Mouse (Mus musculus) fibroblast of lung, adult 2 months (primary cell): Measurements from ENCODE around the gene Gm17087.
A peak's percentile ranks its signal among the peaks of the same experiment; 100 is the strongest.

Experiments
- DNase-seq: peaks from one replicate; pipeline ENCODE4 v3.0.0-alpha.2; 2011; ENCODE audit warnings: low read depth

The Gm17087 gene

DNA sequence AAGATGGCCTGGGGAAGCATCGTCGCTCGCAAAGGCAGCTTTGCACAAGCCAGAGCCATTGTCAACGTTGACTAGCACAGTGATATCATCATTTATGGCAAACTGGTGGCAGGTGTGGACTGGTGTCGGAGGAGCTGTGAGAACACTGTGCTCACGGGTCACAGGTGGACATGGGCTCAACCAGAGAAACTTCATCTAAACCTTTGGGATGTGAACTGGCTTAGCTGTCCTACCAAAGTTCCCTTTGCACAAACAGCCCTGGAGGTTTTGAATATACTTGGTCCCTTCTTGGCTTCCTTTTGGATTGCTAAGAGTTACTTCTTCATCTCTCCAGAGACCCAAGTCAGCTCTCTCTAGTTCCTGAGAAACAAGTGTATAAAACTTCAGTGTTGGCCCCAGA, at the start of gene Gm17087:
Gene Gm17087 (minus strand): TSS at position 101 of the 400 bp plus-strand sequence.
- DNase-seq: no peak

DNA sequence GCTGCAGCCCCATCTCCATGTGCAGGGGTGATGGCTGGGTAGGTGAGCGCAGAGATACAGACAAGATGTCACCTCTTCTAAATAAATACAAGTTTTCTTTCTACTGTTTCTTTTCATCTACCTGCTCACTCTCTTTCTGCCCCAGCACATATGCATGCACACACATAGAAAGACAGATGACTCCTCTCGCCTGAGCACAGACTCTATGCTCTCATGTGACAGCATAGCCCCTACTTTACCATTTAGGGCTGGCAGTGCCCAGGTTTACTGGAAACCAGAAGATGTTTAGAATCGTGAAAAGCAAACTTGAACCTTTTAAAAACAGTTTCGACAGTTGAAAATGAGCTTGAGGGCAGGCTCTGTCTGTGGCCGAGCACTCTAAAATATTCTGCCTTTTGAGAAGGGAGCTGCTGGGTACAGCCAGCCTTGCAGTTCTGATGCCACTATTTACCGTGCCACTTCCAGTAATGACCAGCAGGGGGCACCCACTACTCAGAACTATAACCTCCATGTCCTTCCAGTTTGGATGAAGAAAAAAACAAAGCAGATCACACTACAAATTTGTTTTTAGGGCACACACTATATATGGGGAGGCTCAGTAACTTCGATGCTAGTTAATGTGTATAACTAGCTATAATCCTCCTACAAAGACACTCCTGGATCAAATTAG, 47.3 kb upstream of the Gm17087 start:
- DNase-seq: peak; percentile 54

GRCm38 (mm10) chr17:8611916-8612315, 45.2 kb upstream of the Gm17087 start:
- no peak for DNase-seq

- DNase-seq: no peak
These were observed 39.9 kb upstream of the Gm17087 start for GRCm38 (mm10) chr17:8606695-8607094.

DNA sequence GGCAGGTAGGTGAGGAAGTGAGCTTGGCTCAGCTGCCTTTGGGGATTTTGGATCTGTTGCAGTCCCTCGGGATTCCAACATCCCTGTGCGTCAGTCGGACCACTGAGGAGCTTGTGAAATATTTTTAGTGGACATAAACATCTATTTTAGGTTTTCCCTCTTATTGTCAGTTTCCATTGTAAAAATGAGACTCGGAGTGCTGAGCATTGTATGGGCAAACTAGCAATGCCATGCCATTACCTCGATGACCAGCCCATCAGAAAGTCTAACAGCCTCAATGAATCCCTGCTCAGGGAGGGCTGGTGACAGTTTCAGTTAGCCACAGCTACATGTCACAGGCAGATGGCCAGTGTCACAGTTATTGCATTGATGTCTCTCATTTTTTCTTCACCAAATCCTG, 39.2 kb upstream of the Gm17087 start:
- no peak for DNase-seq

DNA sequence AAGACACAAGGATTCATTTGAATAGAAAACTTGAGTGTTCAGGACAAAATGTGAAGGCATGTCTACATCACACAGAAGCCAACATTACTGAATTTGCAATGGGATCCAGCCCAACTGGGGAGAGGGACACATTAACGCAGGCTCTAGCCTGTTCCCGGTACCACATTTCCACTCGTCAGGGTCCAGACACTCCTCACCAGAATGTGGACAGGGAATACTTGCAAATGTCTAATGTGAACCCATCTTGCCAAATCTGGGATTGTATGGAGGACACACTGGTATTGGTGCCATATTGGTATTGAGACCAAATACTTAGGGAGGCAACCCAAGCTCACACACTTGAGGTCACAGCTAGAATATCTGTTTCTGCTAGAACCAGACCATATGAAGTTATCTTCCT, 36.2 kb upstream of the Gm17087 start:
- DNase-seq: no peak

GRCm38 (mm10) chr17:8597790-8598189, 31.0 kb upstream of the Gm17087 start:
- no peak for DNase-seq

- peak; percentile 49 for DNase-seq
These were observed 25.9 kb upstream of the Gm17087 start for GRCm38 (mm10) chr17:8592427-8593277.

DNA sequence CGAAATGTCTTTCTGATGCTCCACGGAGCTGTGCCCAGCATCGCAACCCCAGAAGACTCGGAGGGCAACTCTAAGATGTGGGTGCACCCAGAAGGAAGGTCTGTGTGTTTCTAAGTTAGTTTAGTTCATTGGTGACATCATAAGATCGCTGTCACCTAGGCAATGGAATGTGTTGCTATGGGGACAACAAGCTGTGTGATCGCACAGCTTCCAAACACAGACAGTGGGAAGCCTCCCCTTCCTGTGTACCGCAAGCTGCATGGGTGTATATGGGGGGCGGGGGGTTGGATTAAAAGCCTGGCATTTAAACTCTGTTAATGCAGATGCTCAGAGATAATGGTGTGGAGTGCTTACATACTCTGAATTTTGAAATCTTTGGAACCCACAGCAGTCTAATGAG, 14.8 kb upstream of the Gm17087 start:
- DNase-seq: no peak

DNA sequence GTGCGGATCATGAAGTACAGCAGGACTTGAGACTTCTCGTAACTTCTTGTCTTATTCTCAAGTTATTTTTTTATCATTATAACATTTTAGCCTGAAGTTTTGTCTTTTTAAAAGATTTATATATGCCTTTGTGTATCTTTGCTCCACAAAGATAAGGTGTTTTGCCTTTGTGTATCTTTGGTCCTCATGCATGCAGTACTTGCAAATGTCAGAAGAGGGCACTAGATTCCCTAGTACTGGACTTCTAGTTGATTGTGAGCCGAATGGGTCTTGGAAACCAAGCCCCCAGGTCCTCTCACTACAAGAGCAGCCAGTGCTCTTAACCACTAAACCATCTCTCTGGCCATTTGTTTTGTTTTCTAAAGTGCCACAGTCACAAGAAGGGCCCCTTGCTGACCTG, 13.6 kb upstream of the Gm17087 start:
- DNase-seq: no peak

GRCm38 (mm10) chr17:8573542-8574260, 7.0 kb upstream of the Gm17087 start:
- no peak for DNase-seq

- DNase-seq: no peak
These were observed 3.9 kb downstream of the Gm17087 start for GRCm38 (mm10) chr17:8562886-8563280.

- DNase-seq: peak; percentile 19
These were observed 4.5 kb downstream of the Gm17087 start for GRCm38 (mm10) chr17:8562101-8562885.

DNA sequence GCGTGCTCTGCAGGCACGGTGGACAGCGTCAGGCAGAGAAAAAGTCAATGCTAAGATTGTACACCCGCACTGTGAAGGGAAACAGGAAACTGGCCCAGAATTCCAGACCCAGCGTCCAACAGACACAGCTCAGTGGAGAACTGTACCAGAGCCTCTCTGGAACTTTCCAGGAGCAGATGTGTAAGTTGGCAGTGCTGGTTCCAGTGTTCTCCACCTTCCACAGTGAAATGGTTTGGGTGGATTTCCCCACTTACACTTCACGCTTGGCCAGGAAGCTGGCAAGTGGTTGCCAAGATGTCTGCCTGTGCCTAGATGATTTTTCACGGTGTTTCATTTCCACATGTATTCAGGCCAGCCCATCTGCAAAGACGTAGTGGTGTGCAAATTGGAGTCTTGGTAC, 8.8 kb downstream of the Gm17087 start:
- no peak for DNase-seq

GRCm38 (mm10) chr17:8556223-8556622, 10.5 kb downstream of the Gm17087 start:
- no peak for DNase-seq

- DNase-seq: no peak
These were observed 11.0 kb downstream of the Gm17087 start for GRCm38 (mm10) chr17:8555785-8556184.

GRCm38 (mm10) chr17:8554219-8554618, 12.5 kb downstream of the Gm17087 start:
- no peak for DNase-seq

DNA sequence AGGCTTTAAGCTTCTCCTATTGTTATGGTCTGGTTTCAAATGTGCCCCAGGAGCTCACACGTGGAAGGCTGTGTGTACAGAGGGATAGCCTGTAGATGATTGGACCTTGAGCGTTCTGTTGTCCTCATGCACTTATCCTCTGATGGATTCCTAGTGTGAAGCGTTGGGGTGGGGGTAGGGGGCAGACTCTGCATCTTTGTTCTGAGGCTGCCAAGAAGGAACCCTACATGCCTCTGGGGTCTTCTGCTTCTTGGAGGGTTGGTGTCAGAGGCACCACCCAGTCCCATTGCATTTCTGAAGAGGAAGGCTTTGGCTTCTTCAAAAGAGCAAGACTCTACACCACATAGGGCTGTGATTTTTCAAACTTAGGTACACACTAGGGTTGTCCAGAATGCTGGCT, 13.1 kb downstream of the Gm17087 start:
- DNase-seq: no peak

GRCm38 (mm10) chr17:8552346-8553035, 14.3 kb downstream of the Gm17087 start:
- no peak for DNase-seq

- no peak for DNase-seq
These were observed 15.1 kb downstream of the Gm17087 start for GRCm38 (mm10) chr17:8551641-8552040.

DNA sequence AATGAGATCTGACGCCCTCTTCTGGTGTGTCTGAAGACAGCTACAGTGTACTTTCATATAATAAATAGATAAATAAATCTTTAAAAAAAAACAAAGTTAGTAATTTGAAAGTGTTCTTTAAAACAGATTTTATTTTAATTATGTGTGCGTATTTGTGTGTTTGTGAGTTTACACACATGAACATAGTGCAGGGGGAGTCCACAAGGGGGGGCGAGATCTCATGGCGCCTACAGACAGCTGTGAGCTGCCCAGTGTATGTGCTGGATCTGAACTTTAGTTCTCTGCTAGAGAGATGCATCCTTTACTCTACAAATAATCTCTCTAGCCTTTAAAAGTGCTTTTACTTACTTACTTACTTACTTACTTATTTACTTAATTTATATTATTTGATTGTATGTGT, 18.0 kb downstream of the Gm17087 start:
- DNase-seq: no peak
